Mouse (Mus musculus) ES-Bruce4 (cell line): Measurements from ENCODE around the gene Arl2bp. TPM values are rescaled to one million over a fixed set of nuclear protein-coding genes. Genes with fewer than 3 reads are reported as not detected.

Source experiments
- H3K27ac ChIP-seq: 2 replicates; pipeline ENCODE4 v1.5.1; 2012; ENCODE audit warnings: low read length, inconsistent platforms; ENCODE audit not compliant: insufficient read depth
- H3K27me3 ChIP-seq: 2 replicates; pipeline ENCODE4 v1.6.1; 2012; ENCODE audit warnings: mild to moderate bottlenecking, low read length, inconsistent platforms; ENCODE audit not compliant: control insufficient read depth, poor library complexity, insufficient read depth, severe bottlenecking
- H3K36me3 ChIP-seq: 2 replicates; pipeline ENCODE4 v1.6.1; 2012; ENCODE audit warnings: inconsistent platforms, mild to moderate bottlenecking, low read length, moderate library complexity; ENCODE audit not compliant: control insufficient read depth, poor library complexity, insufficient read depth, severe bottlenecking
- H3K4me1 ChIP-seq: one replicate; pipeline ENCODE4 v1.8.1; 2011; ENCODE audit warnings: low read length; ENCODE audit not compliant: control insufficient read depth, insufficient read depth
- H3K4me3 ChIP-seq: 2 replicates; pipeline ENCODE4 v1.5.1; 2011; ENCODE audit warnings: low read depth, mild to moderate bottlenecking, low read length
- H3K9ac ChIP-seq: 2 replicates; pipeline ENCODE4 v1.6.1; 2012; ENCODE audit warnings: low read depth, mild to moderate bottlenecking, inconsistent platforms; ENCODE audit not compliant: poor library complexity, severe bottlenecking
- H3K9me3 ChIP-seq: replicated peaks from 2 replicates; pipeline ENCODE4 v1.6.1; 2012; ENCODE audit warnings: mild to moderate bottlenecking, low read length, inconsistent platforms; ENCODE audit not compliant: control insufficient read depth, poor library complexity, insufficient read depth, severe bottlenecking
- CTCF ChIP-seq: IDR thresholded peaks from one replicate; pipeline ENCODE4 v1.8.1; 2011; ENCODE audit warnings: low read depth, low read length
- EP300 ChIP-seq: IDR thresholded peaks from 2 replicates; pipeline ENCODE4 v1.6.1; 2011; ENCODE audit warnings: low read depth, low read length; ENCODE audit not compliant: insufficient read depth
- POLR2A ChIP-seq: IDR thresholded peaks from one replicate; pipeline ENCODE4 v1.8.1; 2011; ENCODE audit warnings: low read length; ENCODE audit not compliant: insufficient read depth
- polyA plus RNA-seq: library from polyadenylated mRNA; stranded (reverse); fragments of >200 nt; gene quantifications from 2 replicates; pipeline ENCODE4 v1.2.4, GENCODE M21; 2011; ENCODE audit warnings: low read depth; ENCODE audit not compliant: missing spikeins, insufficient read depth, insufficient read length

Arl2bp gene
- polyA plus RNA-seq, 1 experiment = 45.3 TPM

GRCm38 (mm10) chr8:94645202-94645601 is 21.2 kb upstream of the Arl2bp start:
- Histone ChIP-seq H3K4me1 (no peaks in the 10 kb centered on the region), H3K27ac (no peak overlapping the region), H3K27me3 (no peaks in the 10 kb centered on the region), H3K36me3 (peaks cover 13% of the 10 kb centered on the region), H3K9ac (no peak overlapping the region), H3K4me3 (no peak overlapping the region), H3K9me3 (no peaks in the 10 kb centered on the region)
- no peak for TF ChIP-seq POLR2A
- TF ChIP-seq CTCF = no peak
- no peak for TF ChIP-seq EP300

- Histone ChIP-seq H3K9ac (no peak overlapping the region), H3K4me3 (no peak overlapping the region), H3K27me3 (no peaks in the 10 kb centered on the region), H3K4me1 (no peaks in the 10 kb centered on the region), H3K36me3 (peaks cover 7% of the 10 kb centered on the region), H3K9me3 (no peaks in the 10 kb centered on the region), H3K27ac (no peak overlapping the region)
- no peak for TF ChIP-seq CTCF
- no peak for TF ChIP-seq EP300
- no peak for TF ChIP-seq POLR2A
Measured at GRCm38 (mm10) chr8:94646165-94646564, 20.2 kb upstream of the Arl2bp start.

GRCm38 (mm10) chr8:94649496-94649895 is 16.9 kb upstream of the Arl2bp start:
- no peak overlapping the region for H3K9ac ChIP-seq
- peaks cover 7% of the 10 kb centered on the region for H3K36me3 ChIP-seq
- H3K9me3 ChIP-seq = no peaks in the 10 kb centered on the region
- H3K4me3 ChIP-seq = no peak overlapping the region
- H3K27me3 ChIP-seq = no peaks in the 10 kb centered on the region
- TF ChIP-seq EP300 (no peak), CTCF (no peak), POLR2A (no peak)
- no peak overlapping the region for H3K27ac ChIP-seq
- H3K4me1 ChIP-seq = no peaks in the 10 kb centered on the region

- Histone ChIP-seq H3K27me3 (no peaks in the 10 kb centered on the region), H3K4me3 (no peak overlapping the region)
- TF ChIP-seq CTCF (no peak), EP300 (no peak), POLR2A (no peak)
Measured at GRCm38 (mm10) chr8:94652951-94653350, 13.4 kb upstream of the Arl2bp start.

GRCm38 (mm10) chr8:94654994-94655393 is 11.4 kb upstream of the Arl2bp start:
- H3K9ac ChIP-seq = no peak overlapping the region
- no peaks in the 10 kb centered on the region for H3K27me3 ChIP-seq
- peaks cover 5% of the 10 kb centered on the region for H3K36me3 ChIP-seq
- no peak for TF ChIP-seq EP300
- TF ChIP-seq CTCF = no peak
- no peak for TF ChIP-seq POLR2A
- H3K27ac ChIP-seq = no peak overlapping the region
- H3K4me1 ChIP-seq = no peaks in the 10 kb centered on the region
- H3K4me3 ChIP-seq = no peak overlapping the region
- no peaks in the 10 kb centered on the region for H3K9me3 ChIP-seq

More at GRCm38 (mm10) chr8:94652951-94653350, 13.4 kb upstream of the Arl2bp start:
- no peaks in the 10 kb centered on the region for H3K9me3 ChIP-seq
- no peak overlapping the region for H3K27ac ChIP-seq
- H3K9ac ChIP-seq = no peak overlapping the region
- H3K4me1 ChIP-seq = no peaks in the 10 kb centered on the region
- peaks cover 7% of the 10 kb centered on the region for H3K36me3 ChIP-seq

GRCm38 (mm10) chr8:94658031-94658430 is 8.4 kb upstream of the Arl2bp start:
- TF ChIP-seq EP300 = no peak
- no peak for TF ChIP-seq CTCF
- no peak for TF ChIP-seq POLR2A
- no peaks in the 10 kb centered on the region for H3K4me1 ChIP-seq
- peaks cover 5% of the 10 kb centered on the region for H3K36me3 ChIP-seq
- no peaks in the 10 kb centered on the region for H3K9me3 ChIP-seq
- H3K27me3 ChIP-seq = no peaks in the 10 kb centered on the region
- no peak overlapping the region for H3K27ac ChIP-seq
- H3K4me3 ChIP-seq = no peak overlapping the region
- H3K9ac ChIP-seq = no peak overlapping the region

GRCm38 (mm10) chr8:94660418-94660817 is 6.0 kb upstream of the Arl2bp start:
- no peak overlapping the region for H3K27ac ChIP-seq
- H3K4me3 ChIP-seq = no peak overlapping the region
- H3K9ac ChIP-seq = no peak overlapping the region
- H3K9me3 ChIP-seq = no peaks in the 10 kb centered on the region
- H3K27me3 ChIP-seq = no peaks in the 10 kb centered on the region
- no peaks in the 10 kb centered on the region; the same call in 1 of the 2 replicates for H3K36me3 ChIP-seq
- H3K4me1 ChIP-seq = no peaks in the 10 kb centered on the region
- TF ChIP-seq CTCF (no peak), POLR2A (no peak), EP300 (no peak)
